Mouse (Mus musculus): ENCODE data around the gene Glrb. TPM values are rescaled to one million over a fixed set of nuclear protein-coding genes. Genes with fewer than 3 reads are reported as not detected.

Gene Glrb
- polyA plus RNA-seq, 1 experiment from 2014 or later = 14.7 TPM

DNA sequence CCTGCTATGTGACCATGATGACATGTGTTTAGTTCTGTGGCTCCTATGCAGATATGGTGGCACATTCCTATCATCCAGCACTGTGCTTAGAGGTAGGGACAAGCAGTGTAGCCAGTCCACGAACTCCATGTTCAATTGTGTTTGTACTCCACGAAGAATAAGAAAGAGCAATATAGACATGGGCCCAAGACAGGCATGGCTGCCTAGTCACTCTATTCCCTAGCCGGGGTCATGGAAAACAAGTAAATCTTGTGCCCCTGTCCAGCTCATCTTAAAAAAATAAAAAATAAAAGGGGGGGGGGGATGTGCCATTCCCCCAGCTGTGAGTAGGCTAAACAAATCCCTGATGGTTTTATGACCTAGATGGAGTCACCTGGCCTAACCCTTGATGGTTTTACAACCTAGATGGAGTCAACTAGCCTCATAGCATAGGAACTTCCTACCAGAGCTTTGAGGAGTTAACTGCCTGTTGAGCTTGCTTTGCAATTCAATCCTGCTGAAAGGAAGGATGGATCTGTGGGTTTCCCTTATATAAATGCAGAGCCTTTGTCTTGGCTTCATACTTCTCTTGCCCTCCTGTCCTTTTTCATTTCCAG lies 60.5 kb downstream of the Glrb start:
- H3K36me3 ChIP-seq (ENCODE audit: control insufficient read depth, insufficient read depth, low read length) = no peaks in the 10 kb centered on the region
- H3K27ac ChIP-seq (ENCODE audit: low read depth, low read length) = no peak overlapping the region
- no peak overlapping the region for H3K4me3 ChIP-seq (ENCODE audit: low read depth, low read length)
- no peak for DNase-seq (ENCODE audit: low spot score)
- H3K27me3 ChIP-seq (ENCODE audit: control insufficient read depth, insufficient read depth, low read length) = no peaks in the 10 kb centered on the region
- no peak overlapping the region for H3K9ac ChIP-seq (ENCODE audit: low read depth, low read length)
- no peaks in the 10 kb centered on the region for H3K9me3 ChIP-seq (ENCODE audit: control insufficient read depth, low read length)
- no peak for ATAC-seq (ENCODE audit: low FRiP score)
- no peaks in the 10 kb centered on the region for H3K4me1 ChIP-seq (replicated peaks; ENCODE audit: control insufficient read depth, insufficient read depth, low read length)
- H3K4me2 ChIP-seq (replicated peaks; ENCODE audit: low read depth, low read length) = no peak overlapping the region
- WGBS = 89% methylated on average over 3 of the region's 3 CpGs

DNA sequence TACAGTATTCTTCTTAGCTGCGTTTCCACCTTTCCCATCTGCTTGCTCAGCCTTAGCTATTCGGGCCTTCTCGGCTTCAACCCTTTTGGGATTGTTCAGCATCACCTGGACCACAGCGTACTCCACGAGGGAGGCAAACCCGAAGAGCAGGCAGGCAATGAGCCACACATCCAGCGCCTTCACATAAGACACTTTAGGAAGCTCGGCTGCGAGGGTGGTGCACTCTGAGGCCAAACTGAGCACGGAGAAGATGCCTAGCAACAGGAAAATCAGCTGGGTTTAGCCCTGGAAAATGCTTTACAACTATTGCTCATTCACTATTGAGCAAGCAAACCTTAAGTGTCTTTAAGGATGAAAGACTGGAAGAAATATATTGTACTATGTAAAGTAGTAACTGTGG lies 62.5 kb downstream of the Glrb start:
- Histone ChIP-seq H3K9me3 (ENCODE audit: control insufficient read depth, low read length) (no peaks in the 10 kb centered on the region), H3K4me3 (ENCODE audit: low read depth, low read length) (no peak overlapping the region), H3K27ac (ENCODE audit: low read depth, low read length) (no peak overlapping the region), H3K27me3 (ENCODE audit: control insufficient read depth, insufficient read depth, low read length) (no peaks in the 10 kb centered on the region), H3K9ac (ENCODE audit: low read depth, low read length) (no peak overlapping the region), H3K36me3 (ENCODE audit: control insufficient read depth, insufficient read depth, low read length) (no peaks in the 10 kb centered on the region), H3K4me2 (replicated peaks; ENCODE audit: low read depth, low read length) (no peak overlapping the region), H3K4me1 (replicated peaks; ENCODE audit: control insufficient read depth, insufficient read depth, low read length) (no peaks in the 10 kb centered on the region)
- DNase-seq (ENCODE audit: low spot score) (no peak), ATAC-seq (ENCODE audit: low FRiP score) (no peak)
- 91% methylated on average over 10 of the region's 10 CpGs for WGBS

DNA sequence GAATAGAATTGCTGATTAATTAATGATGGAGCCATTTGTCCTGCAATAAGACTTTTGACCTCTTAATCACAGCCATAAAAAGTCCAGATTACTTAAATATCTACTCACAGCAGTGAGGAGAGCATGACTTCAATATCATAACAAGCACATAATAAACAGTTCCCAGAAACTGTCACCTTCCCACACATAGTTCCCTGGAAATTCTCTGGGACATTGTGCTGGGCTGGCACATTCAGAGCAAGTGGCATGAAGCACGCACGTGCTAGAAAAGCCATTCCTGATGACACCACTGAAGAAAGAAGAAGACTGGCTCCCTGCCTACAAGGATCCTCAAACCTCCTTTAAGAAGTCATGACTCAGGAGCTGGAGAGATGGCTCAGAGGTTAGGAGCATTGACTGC lies 67.8 kb downstream of the Glrb start:
- Histone ChIP-seq H3K9me3 (ENCODE audit: control insufficient read depth, low read length) (no peaks in the 10 kb centered on the region), H3K36me3 (ENCODE audit: control insufficient read depth, insufficient read depth, low read length) (no peaks in the 10 kb centered on the region), H3K4me1 (replicated peaks; ENCODE audit: control insufficient read depth, insufficient read depth, low read length) (no peaks in the 10 kb centered on the region), H3K27ac (ENCODE audit: low read depth, low read length) (no peak overlapping the region), H3K4me2 (replicated peaks; ENCODE audit: low read depth, low read length) (no peak overlapping the region), H3K9ac (ENCODE audit: low read depth, low read length) (no peak overlapping the region), H3K27me3 (ENCODE audit: control insufficient read depth, insufficient read depth, low read length) (no peaks in the 10 kb centered on the region), H3K4me3 (ENCODE audit: low read depth, low read length) (no peak overlapping the region)
- WGBS = 88% methylated on average over 2 of the region's 2 CpGs
- DNase-seq (ENCODE audit: low spot score) (no peak), ATAC-seq (ENCODE audit: low FRiP score) (no peak)

DNA sequence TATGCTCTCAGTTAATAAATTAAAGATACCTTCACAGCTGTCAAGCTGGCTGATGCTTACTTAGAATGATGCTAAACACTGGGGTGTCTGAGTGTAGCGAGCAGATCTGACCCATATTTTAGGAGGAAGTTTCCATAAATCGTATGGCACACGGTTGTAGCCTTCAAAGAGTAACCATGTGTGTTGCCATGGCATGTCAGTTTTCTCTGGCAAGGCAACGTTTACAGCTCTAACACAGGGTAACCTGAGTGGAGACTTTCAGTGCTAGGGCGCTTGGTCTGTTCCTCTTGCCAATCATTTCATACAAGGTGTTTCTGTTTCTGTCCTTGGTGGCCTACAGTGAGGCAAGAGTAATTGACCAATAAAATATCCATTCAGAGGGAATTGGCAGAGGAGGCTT lies 73.6 kb downstream of the Glrb start:
- Histone ChIP-seq H3K27ac (ENCODE audit: low read depth, low read length) (no peak overlapping the region), H3K9ac (ENCODE audit: low read depth, low read length) (no peak overlapping the region), H3K4me2 (replicated peaks; ENCODE audit: low read depth, low read length) (no peak overlapping the region), H3K9me3 (ENCODE audit: control insufficient read depth, low read length) (no peaks in the 10 kb centered on the region), H3K4me1 (replicated peaks; ENCODE audit: control insufficient read depth, insufficient read depth, low read length) (no peaks in the 10 kb centered on the region), H3K4me3 (ENCODE audit: low read depth, low read length) (no peak overlapping the region), H3K36me3 (ENCODE audit: control insufficient read depth, insufficient read depth, low read length) (no peaks in the 10 kb centered on the region), H3K27me3 (ENCODE audit: control insufficient read depth, insufficient read depth, low read length) (no peaks in the 10 kb centered on the region)
- no peak for DNase-seq (ENCODE audit: low spot score)
- ATAC-seq (ENCODE audit: low FRiP score) = no peak
- WGBS = 85% methylated on average over 5 of the region's 5 CpGs

DNA sequence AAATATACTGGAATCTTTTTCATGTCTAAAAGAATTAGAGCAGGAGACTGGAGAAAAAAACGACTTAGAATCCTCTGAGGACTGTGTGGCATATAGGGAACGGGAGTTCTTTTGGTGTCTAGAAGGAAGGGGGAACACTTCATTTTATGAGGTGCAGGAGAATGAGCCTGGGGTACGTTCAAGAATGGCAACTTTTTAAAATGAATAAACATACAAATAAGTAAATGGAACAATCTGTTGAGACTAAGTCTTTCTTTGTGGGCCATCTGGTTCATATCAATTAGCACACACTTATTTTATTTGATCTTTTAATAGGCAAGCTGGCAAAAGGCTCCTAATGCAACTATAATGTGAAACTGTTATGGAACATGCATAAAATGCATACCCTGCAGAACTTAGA lies 75.9 kb downstream of the Glrb start:
- no peaks in the 10 kb centered on the region for H3K4me1 ChIP-seq (replicated peaks; ENCODE audit: control insufficient read depth, insufficient read depth, low read length)
- no peak overlapping the region for H3K27ac ChIP-seq (ENCODE audit: low read depth, low read length)
- ATAC-seq (ENCODE audit: low FRiP score) (no peak), DNase-seq (ENCODE audit: low spot score) (no peak)
- no peak overlapping the region for H3K4me3 ChIP-seq (ENCODE audit: low read depth, low read length)
- no peak overlapping the region for H3K4me2 ChIP-seq (replicated peaks; ENCODE audit: low read depth, low read length)
- no peak overlapping the region for H3K9ac ChIP-seq (ENCODE audit: low read depth, low read length)
- H3K9me3 ChIP-seq (ENCODE audit: control insufficient read depth, low read length) = no peaks in the 10 kb centered on the region
- H3K36me3 ChIP-seq (ENCODE audit: control insufficient read depth, insufficient read depth, low read length) = no peaks in the 10 kb centered on the region
- 70% methylated on average over 3 of the region's 3 CpGs for WGBS
- no peaks in the 10 kb centered on the region for H3K27me3 ChIP-seq (ENCODE audit: control insufficient read depth, insufficient read depth, low read length)

DNA sequence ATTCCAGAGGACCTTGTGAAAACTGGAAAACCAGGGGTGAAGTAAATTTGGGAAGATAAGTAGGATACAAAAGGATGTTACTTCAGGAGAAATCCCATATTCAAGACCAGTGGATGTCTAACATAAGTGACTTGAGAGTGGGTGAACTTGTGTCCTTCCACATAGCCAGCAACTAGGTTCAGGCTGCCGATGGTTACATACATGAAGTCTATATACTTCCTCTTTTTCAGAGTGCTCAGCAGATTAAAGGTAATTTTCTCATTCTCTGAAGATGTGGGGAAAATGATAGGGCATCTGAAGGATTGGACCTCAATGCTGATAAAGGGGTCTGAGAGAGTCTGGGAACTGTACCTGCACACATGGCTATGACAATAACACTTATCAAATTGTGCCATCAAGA lies 89.5 kb downstream of the Glrb start:
- no peaks in the 10 kb centered on the region for H3K27me3 ChIP-seq (ENCODE audit: control insufficient read depth, insufficient read depth, low read length)
- no peak for ATAC-seq (ENCODE audit: low FRiP score)
- WGBS = 88% methylated on average over 1 of the region's 1 CpGs

DNA sequence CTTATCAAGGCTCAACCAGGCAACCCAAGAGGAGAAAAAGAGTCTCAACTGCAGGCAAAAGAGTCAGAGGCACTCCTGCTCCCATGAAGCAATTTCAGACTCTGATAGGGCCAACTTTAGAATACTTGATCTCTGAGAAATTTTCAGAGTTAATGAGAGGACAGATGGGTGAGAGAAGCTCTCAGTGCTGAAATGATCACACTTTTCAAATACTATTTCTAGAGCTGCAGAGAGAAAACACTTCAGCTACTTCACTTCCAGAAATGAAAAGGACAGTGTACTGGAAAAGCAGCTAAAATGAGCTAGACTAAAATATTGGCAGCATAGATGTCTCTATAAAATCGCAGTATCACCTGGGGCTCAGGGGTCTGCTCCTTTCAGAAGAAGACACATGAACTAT lies 94.8 kb downstream of the Glrb start:
- H3K4me2 ChIP-seq (replicated peaks; ENCODE audit: low read depth, low read length) = no peak overlapping the region
- H3K9ac ChIP-seq (ENCODE audit: low read depth, low read length) = no peak overlapping the region
- H3K9me3 ChIP-seq (ENCODE audit: control insufficient read depth, low read length) = no peaks in the 10 kb centered on the region
- H3K27ac ChIP-seq (ENCODE audit: low read depth, low read length) = no peak overlapping the region
- H3K27me3 ChIP-seq (ENCODE audit: control insufficient read depth, insufficient read depth, low read length) = no peaks in the 10 kb centered on the region
- ATAC-seq (ENCODE audit: low FRiP score) = no peak
- H3K36me3 ChIP-seq (ENCODE audit: control insufficient read depth, insufficient read depth, low read length) = no peaks in the 10 kb centered on the region
- H3K4me3 ChIP-seq (ENCODE audit: low read depth, low read length) = no peak overlapping the region
- H3K4me1 ChIP-seq (replicated peaks; ENCODE audit: control insufficient read depth, insufficient read depth, low read length) = no peaks in the 10 kb centered on the region
- DNase-seq (ENCODE audit: low spot score) = no peak
- 70% methylated on average over 1 of the region's 1 CpGs for WGBS

More for the DNA sequence above, 89.5 kb downstream of the Glrb start:
- Histone ChIP-seq H3K9ac (ENCODE audit: low read depth, low read length) (no peak overlapping the region), H3K4me3 (ENCODE audit: low read depth, low read length) (no peak overlapping the region), H3K4me1 (replicated peaks; ENCODE audit: control insufficient read depth, insufficient read depth, low read length) (no peaks in the 10 kb centered on the region), H3K27ac (ENCODE audit: low read depth, low read length) (no peak overlapping the region), H3K4me2 (replicated peaks; ENCODE audit: low read depth, low read length) (no peak overlapping the region), H3K9me3 (ENCODE audit: control insufficient read depth, low read length) (no peaks in the 10 kb centered on the region), H3K36me3 (ENCODE audit: control insufficient read depth, insufficient read depth, low read length) (no peaks in the 10 kb centered on the region)
- DNase-seq (ENCODE audit: low spot score) = no peak

DNA sequence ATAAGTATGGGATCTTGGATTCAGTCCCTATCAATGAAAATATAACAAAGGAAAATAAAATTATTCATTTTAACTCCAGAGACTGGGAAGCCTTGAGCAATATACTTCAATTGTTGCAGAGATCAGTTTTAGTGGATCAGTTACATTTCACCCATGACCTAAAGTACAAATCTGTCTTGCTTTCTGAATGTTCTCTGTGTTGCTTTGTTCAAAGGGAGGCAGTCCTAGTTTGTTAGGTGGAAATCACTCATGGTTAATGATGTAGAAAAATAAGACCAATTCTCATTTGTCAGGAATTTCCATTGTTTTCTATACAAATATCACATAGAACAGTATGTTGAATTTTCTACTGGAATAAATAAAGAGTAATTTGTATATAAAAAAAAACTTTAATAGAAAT lies 99.7 kb downstream of the Glrb start:
- no peak overlapping the region for H3K9ac ChIP-seq (ENCODE audit: low read depth, low read length)
- H3K4me1 ChIP-seq (replicated peaks; ENCODE audit: control insufficient read depth, insufficient read depth, low read length) = no peaks in the 10 kb centered on the region
- no peak overlapping the region for H3K4me2 ChIP-seq (replicated peaks; ENCODE audit: low read depth, low read length)
- ATAC-seq (ENCODE audit: low FRiP score) = no peak
- DNase-seq (ENCODE audit: low spot score) = no peak
- H3K36me3 ChIP-seq (ENCODE audit: control insufficient read depth, insufficient read depth, low read length) = no peaks in the 10 kb centered on the region
- H3K9me3 ChIP-seq (ENCODE audit: control insufficient read depth, low read length) = no peaks in the 10 kb centered on the region
- no peak overlapping the region for H3K4me3 ChIP-seq (ENCODE audit: low read depth, low read length)
- no peaks in the 10 kb centered on the region for H3K27me3 ChIP-seq (ENCODE audit: control insufficient read depth, insufficient read depth, low read length)
- H3K27ac ChIP-seq (ENCODE audit: low read depth, low read length) = no peak overlapping the region

DNA sequence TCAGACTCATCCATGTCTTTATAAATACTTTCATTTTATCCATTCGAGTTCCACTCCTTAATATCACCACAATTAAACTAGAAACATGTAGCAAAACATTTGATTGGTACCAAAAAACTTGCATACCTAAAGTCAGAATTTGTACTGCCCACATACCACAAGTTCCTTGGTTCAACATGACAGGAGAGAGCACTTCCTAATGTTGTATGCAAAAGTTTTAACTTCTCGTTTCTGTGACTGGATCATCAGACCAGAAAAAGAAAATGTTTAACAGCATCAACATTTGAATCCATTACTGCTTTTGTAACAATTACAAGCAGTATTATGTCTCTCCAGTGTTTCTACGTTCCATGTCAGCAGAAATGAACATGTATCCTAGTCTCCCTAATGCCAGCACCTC lies 101.2 kb downstream of the Glrb start:
- H3K4me2 ChIP-seq (replicated peaks; ENCODE audit: low read depth, low read length) = no peak overlapping the region
- DNase-seq (ENCODE audit: low spot score) = no peak
- no peak overlapping the region for H3K4me3 ChIP-seq (ENCODE audit: low read depth, low read length)
- 86% methylated on average over 3 of the region's 3 CpGs for WGBS
- H3K9ac ChIP-seq (ENCODE audit: low read depth, low read length) = no peak overlapping the region
- H3K27ac ChIP-seq (ENCODE audit: low read depth, low read length) = no peak overlapping the region
- H3K4me1 ChIP-seq (replicated peaks; ENCODE audit: control insufficient read depth, insufficient read depth, low read length) = no peaks in the 10 kb centered on the region
- H3K9me3 ChIP-seq (ENCODE audit: control insufficient read depth, low read length) = no peaks in the 10 kb centered on the region
- H3K27me3 ChIP-seq (ENCODE audit: control insufficient read depth, insufficient read depth, low read length) = no peaks in the 10 kb centered on the region
- no peak for ATAC-seq (ENCODE audit: low FRiP score)
- no peaks in the 10 kb centered on the region for H3K36me3 ChIP-seq (ENCODE audit: control insufficient read depth, insufficient read depth, low read length)

Measured in hindbrain, embryonic 11.5 days (tissue).